Mouse (Mus musculus) intestine, postnatal 0 days (tissue): ENCODE measurements at regions not wholly inside any gene's neighbourhood (a gene's known extent, or its start where the extent isn't known, plus 50 kb on each side); places are given as distances from the start of the nearest gene placed in this dataset.

Experiments
- ATAC-seq: fragments of 200-750 bp; cut with Nextera tagmentation; 2 replicates; pipeline ENCODE4 v1.8.0; 2017; ENCODE audit warnings: mild to moderate bottlenecking, moderate TSS enrichment, moderate library complexity
- H3K27ac ChIP-seq: fragments of 300-500 bp; sonication (generic); 2 replicates; pipeline ENCODE4 v1.5.1; 2014; ENCODE audit warnings: mild to moderate bottlenecking, low read depth, low read length, moderate library complexity
- H3K27me3 ChIP-seq: fragments of 300-500 bp; sonication (generic); replicated peaks from 2 replicates; pipeline ENCODE4 v1.6.1; 2014; ENCODE audit warnings: low read length, mixed read lengths; ENCODE audit not compliant: control insufficient read depth, insufficient read depth
- H3K36me3 ChIP-seq: fragments of 300-500 bp; sonication (generic); 2 replicates; pipeline ENCODE4 v1.6.1; 2014; ENCODE audit warnings: mild to moderate bottlenecking, moderate library complexity; ENCODE audit not compliant: control insufficient read depth, insufficient read depth
- H3K4me1 ChIP-seq: fragments of 300-500 bp; sonication (generic); replicated peaks from 2 replicates; pipeline ENCODE4 v1.6.1; 2014; ENCODE audit warnings: antibody characterized with exemption, low read length, mixed read lengths; ENCODE audit not compliant: control insufficient read depth, insufficient read depth
- H3K4me2 ChIP-seq: fragments of 300-500 bp; sonication (generic); replicated peaks from 2 replicates; pipeline ENCODE4 v1.6.1; 2014; ENCODE audit warnings: low read depth, mild to moderate bottlenecking, moderate library complexity
- H3K4me3 ChIP-seq: fragments of 300-500 bp; sonication (generic); 2 replicates; pipeline ENCODE4 v1.5.1; 2014; ENCODE audit warnings: low read depth, low read length
- H3K9ac ChIP-seq: fragments of 300-500 bp; sonication (generic); 2 replicates; pipeline ENCODE4 v1.6.1; 2014; ENCODE audit warnings: mild to moderate bottlenecking, low read depth, low read length
- H3K9me3 ChIP-seq: fragments of 300-500 bp; sonication (generic); 2 replicates; pipeline ENCODE4 v1.6.1; 2016; ENCODE audit warnings: mixed run types; ENCODE audit not compliant: control insufficient read depth
- CTCF ChIP-seq: sonication (generic); IDR thresholded peaks from 2 replicates; pipeline ENCODE4 v1.5.1; 2016; ENCODE audit warnings: low read depth, mild to moderate bottlenecking, control low read depth, antibody characterized with exemption, moderate library complexity
- WGBS: fragments of 180-500 bp; shearing (Covaris S2); extraction: QIAGEN DNeasy Blood & Tissue Kit; methylation state at CpG from one replicate; pipeline ENCODE4 v1.1.7; 2014; 5-methylcytosine and 5-hydroxymethylcytosine counted together

DNA sequence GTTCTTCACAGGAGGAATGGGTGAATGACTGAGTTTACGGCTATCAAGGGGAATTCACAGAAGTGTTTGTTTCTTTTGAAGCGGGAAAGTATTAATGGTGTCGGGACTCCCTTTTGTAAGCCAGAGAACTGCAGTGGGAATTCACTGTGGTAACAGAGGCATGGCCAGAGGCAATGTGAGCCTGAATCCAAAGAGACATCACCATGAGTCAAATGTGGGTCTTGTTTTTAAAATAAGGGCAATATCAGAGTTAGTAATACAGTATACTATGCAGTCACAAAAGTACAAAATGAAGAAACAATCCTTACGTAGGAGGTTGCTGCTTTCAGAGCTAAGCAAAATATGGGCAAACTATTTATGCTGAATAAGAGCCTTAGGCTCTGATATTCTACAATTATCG is 137.3 kb upstream of the Tnfaip3 start:
- Histone ChIP-seq H3K36me3 (no peaks in the 10 kb centered on the region), H3K4me2 (no peak overlapping the region), H3K4me1 (peaks cover 4% of the 10 kb centered on the region; the same call in 1 of the 2 replicates), H3K27me3 (no peaks in the 10 kb centered on the region), H3K27ac (no peak overlapping the region), H3K9me3 (no peaks in the 10 kb centered on the region), H3K4me3 (no peak overlapping the region), H3K9ac (no peak overlapping the region)
- TF ChIP-seq CTCF: no peak
- 79% methylated on average over 5 of the region's 5 CpGs for WGBS
- no peak for ATAC-seq

DNA sequence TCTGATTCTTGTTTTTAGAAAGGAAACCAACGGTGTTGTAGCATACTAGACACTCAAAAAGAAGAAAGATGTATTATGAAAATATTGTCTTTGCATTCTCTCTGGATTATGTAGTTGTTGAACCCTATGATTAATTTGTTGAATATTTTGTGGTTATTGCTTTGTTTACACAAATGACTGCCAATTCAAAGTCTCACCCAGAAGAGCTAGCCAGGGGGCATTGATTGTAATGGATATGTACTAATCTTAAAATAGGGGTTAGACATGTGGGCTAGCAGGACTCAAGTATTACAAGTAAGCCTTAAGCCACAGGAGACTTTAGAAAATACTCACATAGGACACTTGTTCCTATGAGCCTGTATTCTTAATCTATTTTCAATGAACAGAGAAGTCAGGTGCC is 135.3 kb upstream of the Tnfaip3 start:
- Histone ChIP-seq H3K27ac (no peak overlapping the region), H3K9me3 (no peaks in the 10 kb centered on the region), H3K4me2 (no peak overlapping the region), H3K36me3 (no peaks in the 10 kb centered on the region), H3K4me3 (no peak overlapping the region), H3K4me1 (peaks cover 4% of the 10 kb centered on the region; the same call in 1 of the 2 replicates), H3K27me3 (no peaks in the 10 kb centered on the region), H3K9ac (no peak overlapping the region)
- WGBS: 75% methylated on average over 1 of the region's 1 CpGs
- TF ChIP-seq CTCF: no peak
- no peak for ATAC-seq

DNA sequence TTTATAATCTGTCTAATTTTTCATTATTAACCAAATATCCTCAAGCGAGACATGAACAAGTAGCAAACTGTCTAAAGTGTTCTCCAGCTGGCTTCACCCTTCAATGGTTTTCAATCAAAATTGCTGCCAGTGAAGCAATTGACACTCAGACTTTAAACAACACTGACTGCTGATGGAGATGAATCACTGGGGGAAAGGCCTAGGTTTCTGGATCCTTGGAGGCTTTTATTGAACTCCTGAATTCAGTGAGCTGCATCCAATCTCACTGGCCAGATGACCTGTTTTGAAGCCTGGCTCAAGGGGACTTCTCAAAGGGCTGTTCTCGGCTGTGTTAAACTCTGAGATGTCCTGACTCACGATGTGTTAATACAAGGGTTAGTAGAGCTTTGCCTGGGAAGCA is 134.5 kb upstream of the Tnfaip3 start:
- TF ChIP-seq CTCF: no peak
- Histone ChIP-seq H3K27ac (no peak overlapping the region), H3K9me3 (no peaks in the 10 kb centered on the region), H3K4me3 (no peak overlapping the region), H3K4me2 (no peak overlapping the region), H3K27me3 (no peaks in the 10 kb centered on the region), H3K36me3 (no peaks in the 10 kb centered on the region), H3K9ac (no peak overlapping the region), H3K4me1 (peaks cover 4% of the 10 kb centered on the region; the same call in 1 of the 2 replicates)
- WGBS: 64% methylated on average over 3 of the region's 3 CpGs
- no peak for ATAC-seq

DNA sequence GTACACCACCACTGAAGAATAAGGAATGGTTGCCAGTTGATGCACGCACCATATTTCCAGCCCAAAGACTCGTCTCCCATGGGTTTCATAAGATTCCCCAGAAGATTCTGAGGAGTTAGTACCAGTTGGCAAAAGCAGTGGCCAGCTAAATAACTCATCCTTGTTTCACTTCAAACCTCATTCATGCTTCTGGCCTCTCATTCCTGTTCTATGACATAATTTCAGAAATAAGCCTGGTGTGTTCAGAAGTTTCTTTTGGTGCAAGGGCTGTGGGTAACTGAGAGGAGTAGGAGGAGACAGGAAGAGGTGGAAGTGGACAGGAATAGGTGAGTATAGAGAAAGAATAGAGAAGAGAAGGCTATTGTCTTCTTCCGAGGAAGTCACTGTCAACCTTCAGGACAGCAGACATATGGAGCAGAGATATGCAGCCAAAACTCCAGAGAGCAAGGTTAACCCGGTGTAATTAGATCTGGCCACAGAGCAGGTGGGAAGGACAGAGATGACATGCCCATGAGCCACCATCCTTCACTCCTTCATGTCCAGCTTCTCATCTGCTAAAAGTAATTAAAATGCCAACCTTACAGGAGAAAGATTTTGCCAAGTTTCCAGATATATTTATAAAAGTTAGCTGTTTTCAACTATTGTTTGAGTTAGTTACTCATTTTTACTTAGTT is 133.9 kb upstream of the Tnfaip3 start:
- no peak overlapping the region for H3K9ac ChIP-seq
- TF ChIP-seq CTCF: no peak
- no peaks in the 10 kb centered on the region for H3K27me3 ChIP-seq
- H3K4me3 ChIP-seq: no peak overlapping the region
- 72% methylated on average over 4 of the region's 4 CpGs for WGBS
- H3K4me1 ChIP-seq: peaks cover 4% of the 10 kb centered on the region; the same call in 1 of the 2 replicates
- H3K4me2 ChIP-seq: no peak overlapping the region
- ATAC-seq: no peak
- H3K36me3 ChIP-seq: no peaks in the 10 kb centered on the region
- no peak overlapping the region for H3K27ac ChIP-seq
- no peaks in the 10 kb centered on the region for H3K9me3 ChIP-seq

GRCm38 (mm10) chr10:19141481-19141880 is 126.0 kb upstream of the Tnfaip3 start:
- Histone ChIP-seq H3K4me1 (no peaks in the 10 kb centered on the region), H3K4me2 (no peak overlapping the region), H3K9ac (no peak overlapping the region), H3K9me3 (no peaks in the 10 kb centered on the region), H3K4me3 (no peak overlapping the region), H3K36me3 (no peaks in the 10 kb centered on the region), H3K27ac (no peak overlapping the region), H3K27me3 (no peaks in the 10 kb centered on the region)
- TF ChIP-seq CTCF: no peak
- 91% methylated on average over 3 of the region's 3 CpGs for WGBS
- ATAC-seq: no peak

DNA sequence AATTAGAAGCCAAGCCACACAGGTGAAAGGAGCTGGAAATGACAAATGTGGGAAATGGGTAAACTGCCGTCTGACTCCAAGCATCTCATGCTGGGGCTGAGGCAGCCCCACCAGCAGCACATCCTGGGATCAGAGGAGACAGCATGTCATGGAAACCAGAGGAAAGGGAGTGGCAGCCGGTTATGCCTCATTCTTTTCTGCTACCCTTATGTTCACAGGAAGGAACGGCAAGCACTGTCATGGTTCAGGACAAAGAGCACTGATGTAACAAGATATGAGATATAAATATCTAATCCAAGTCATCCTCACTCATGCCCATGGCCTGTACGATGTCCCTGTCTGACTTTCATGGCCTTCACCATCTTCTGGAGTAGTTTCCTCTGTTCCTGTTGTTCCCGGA is 125.2 kb upstream of the Tnfaip3 start:
- no peaks in the 10 kb centered on the region for H3K36me3 ChIP-seq
- no peaks in the 10 kb centered on the region for H3K27me3 ChIP-seq
- no peak for TF ChIP-seq CTCF
- 66% methylated on average over 5 of the region's 5 CpGs for WGBS
- H3K9me3 ChIP-seq: no peaks in the 10 kb centered on the region
- no peak overlapping the region for H3K4me3 ChIP-seq
- no peak for ATAC-seq
- H3K9ac ChIP-seq: no peak overlapping the region
- no peak overlapping the region for H3K4me2 ChIP-seq
- no peak overlapping the region for H3K27ac ChIP-seq
- no peaks in the 10 kb centered on the region for H3K4me1 ChIP-seq
